Mouse (Mus musculus): ENCODE measurements around the gene B4galt3.

DNA sequence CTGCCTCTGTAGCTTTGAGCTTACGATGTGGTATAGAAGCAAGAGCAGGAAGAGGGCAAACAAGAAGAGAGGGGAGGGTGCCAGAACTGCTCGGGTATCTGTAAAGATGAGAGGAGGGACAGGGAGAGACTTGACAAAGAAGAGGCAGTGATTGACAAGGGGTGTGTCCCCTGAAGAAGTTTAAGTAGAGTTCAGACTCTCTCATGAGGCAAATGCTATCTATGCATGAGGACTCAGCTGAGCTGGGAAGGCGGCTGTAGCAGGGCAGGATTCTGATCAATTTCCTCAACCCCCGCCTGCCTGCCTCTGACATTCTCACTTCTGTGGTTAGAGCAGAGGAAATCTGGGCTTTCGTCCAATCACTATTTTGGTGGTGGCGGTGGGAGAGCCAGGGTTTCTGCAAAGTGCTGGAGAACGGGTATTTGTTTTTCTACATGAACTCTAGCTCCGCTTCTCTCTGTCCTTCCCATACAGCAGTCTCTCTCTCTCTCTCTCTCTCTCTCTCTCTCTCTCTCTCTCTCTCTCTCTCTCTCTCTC, 7.5 kb upstream of the B4galt3 start:
- TF ChIP-seq CTCF (IDR thresholded peaks at IDR 0.05; ENCODE audit: extremely low read depth, insufficient read length, insufficient replicate concordance, low read depth, low read length) (no peak), POLR2A (IDR thresholded peaks at IDR 0.05; ENCODE audit: low read depth, low read length) (no peak)
